Mouse (Mus musculus) right cerebral cortex, postnatal 14 days (tissue): ENCODE measurements around the gene Lzic.
"Not testable (repeated sequence)": the region's sequence is repeated elsewhere in the genome, so short reads cannot be mapped to it uniquely, and the experiment has no call there.

Experiments
- DNase-seq: peaks from one replicate; pipeline ENCODE4 v3.0.0; 2022

The Lzic gene

GRCm38 (mm10) chr4:149485053-149485824, at the start of gene Lzic, which contains the start of gene Nmnat1:
Lzic (plus strand) TSS chr4:149485229.
Nmnat1 (minus strand) TSS chr4:149485202.
- DNase-seq, result peak; percentile 95

GRCm38 (mm10) chr4:149440576-149440975, 44.5 kb upstream of the Lzic start:
- no peak for DNase-seq

- no peak for DNase-seq
Measured at GRCm38 (mm10) chr4:149442436-149442835, 42.6 kb upstream of the Lzic start.

- DNase-seq, result no peak
Measured at GRCm38 (mm10) chr4:149444465-149444864, 40.6 kb upstream of the Lzic start.

- DNase-seq, result peak; percentile 86
Measured at GRCm38 (mm10) chr4:149444964-149445701, 39.9 kb upstream of the Lzic start.

GRCm38 (mm10) chr4:149445868-149446267, 39.2 kb upstream of the Lzic start:
- DNase-seq, result peak; percentile 67

GRCm38 (mm10) chr4:149446309-149446708, 38.7 kb upstream of the Lzic start:
- DNase-seq, result no peak

- DNase-seq, result no peak
Measured at GRCm38 (mm10) chr4:149450636-149451035, 34.4 kb upstream of the Lzic start.

GRCm38 (mm10) chr4:149453656-149454055, 31.4 kb upstream of the Lzic start:
- peak; percentile 39 for DNase-seq

GRCm38 (mm10) chr4:149454263-149454662, 30.8 kb upstream of the Lzic start:
- DNase-seq, result peak; percentile 13

GRCm38 (mm10) chr4:149454879-149455278, 30.1 kb upstream of the Lzic start, which contains the start of gene Rbp7:
Rbp7 (minus strand) TSS chr4:149454978.
- DNase-seq, result no peak

GRCm38 (mm10) chr4:149457163-149457562, 27.9 kb upstream of the Lzic start:
- not testable (repeated sequence) for DNase-seq

- no peak for DNase-seq
Measured at GRCm38 (mm10) chr4:149457831-149458430, 27.1 kb upstream of the Lzic start.

- DNase-seq, result no peak
Measured at GRCm38 (mm10) chr4:149458526-149458925, 26.5 kb upstream of the Lzic start.

GRCm38 (mm10) chr4:149459425-149459824, 25.6 kb upstream of the Lzic start:
- DNase-seq, result no peak

GRCm38 (mm10) chr4:149460475-149460874, 24.6 kb upstream of the Lzic start:
- DNase-seq, result not testable (repeated sequence)

- DNase-seq, result no peak
Measured at GRCm38 (mm10) chr4:149461579-149462304, 23.3 kb upstream of the Lzic start.

GRCm38 (mm10) chr4:149462305-149462971, 22.6 kb upstream of the Lzic start:
- DNase-seq, result no peak

- DNase-seq, result no peak
Measured at GRCm38 (mm10) chr4:149463435-149463950, 21.5 kb upstream of the Lzic start.

- no peak for DNase-seq
Measured at GRCm38 (mm10) chr4:149469557-149469956, 15.5 kb upstream of the Lzic start.

- no peak for DNase-seq
Measured at GRCm38 (mm10) chr4:149475096-149475495, 9.9 kb upstream of the Lzic start.

- DNase-seq, result no peak
Measured at GRCm38 (mm10) chr4:149477078-149477477, 8.0 kb upstream of the Lzic start, which contains the start of gene Tmem274. Tmem274 (plus strand) TSS chr4:149477378.
